Mouse (Mus musculus) C2C12 (cell line): ENCODE data around the gene Poglut1.

ENCODE experiments used
- CEBPB ChIP-seq: IDR thresholded peaks from one replicate; pipeline ENCODE4 v1.6.1; 2011; ENCODE audit warnings: low read depth, mild to moderate bottlenecking, control low read depth, moderate library complexity
- CTCF ChIP-seq: IDR thresholded peaks from one replicate; pipeline ENCODE4 v1.5.1; 2011; ENCODE audit not compliant: control insufficient read depth, insufficient read depth, insufficient read length
- FOSL1 ChIP-seq: IDR thresholded peaks from one replicate; pipeline ENCODE4 v1.8.0; 2011; ENCODE audit warnings: mild to moderate bottlenecking, low read length; ENCODE audit not compliant: poor library complexity, insufficient read depth, severe bottlenecking
- MAX ChIP-seq: IDR thresholded peaks from one replicate; pipeline ENCODE4 v1.6.1; 2011; ENCODE audit warnings: mild to moderate bottlenecking, control low read depth
- MYOG ChIP-seq: IDR thresholded peaks from one replicate; pipeline ENCODE4 v1.6.1; 2011; ENCODE audit not compliant: control insufficient read depth, insufficient read length; ENCODE audit errors: extremely low read depth
- USF1 ChIP-seq: IDR thresholded peaks from one replicate; pipeline ENCODE4 v1.6.1; 2011; ENCODE audit warnings: low read depth, mild to moderate bottlenecking, control low read depth, moderate library complexity

GRCm38 (mm10) chr16:38594435-38594834 is 44.4 kb upstream of the Poglut1 start:
- TF ChIP-seq CTCF (no peak), USF1 (no peak), CEBPB (no peak), MAX (no peak), MYOG (no peak), FOSL1 (no peak)
